Mouse (Mus musculus) left cerebral cortex, postnatal 14 days (tissue): ENCODE results near the gene Psmb1. TPM values are rescaled to one million over a fixed set of nuclear protein-coding genes. Genes with fewer than 3 reads are reported as not detected.
"Not testable (repeated sequence)": the region's sequence is repeated elsewhere in the genome, so short reads cannot be mapped to it uniquely, and the experiment has no call there.

ENCODE experiments used
- DNase-seq, 2 experiments: peaks; one replicate each; pipeline ENCODE4 v3.0.0; 2021 to 2022; ENCODE audit warnings: low spot score in 2 of 2, mixed read lengths in 1 of 2
- intact Hi-C: fragments of 180-260 bp; cut with DNase I; formaldehyde crosslinking; loops from one replicate; pipeline ENCODE4 v1.15.1; 2025
- long read RNA-seq, 2 experiments: library from polyadenylated mRNA; stranded (forward); transcript quantifications; one replicate each; pipeline ENCODE4 v2.0.0; 2021
- total RNA-seq, 2 experiments: library from RNA; stranded (reverse); gene quantifications; 2 replicates each; pipeline ENCODE4 v1.2.3; 2021

Psmb1 gene
- total RNA-seq = 100 to 1,000 TPM; 124 to 125 TPM
- long read RNA-seq, experiment 1, transcript Psmb1-201 (6 exons, 1,758 nt) = major isoform, 225 of 241 reads
- long read RNA-seq, experiment 1, partial matches to known transcripts = 8 of 241 reads
- long read RNA-seq, experiment 1, other reads (novel, unspliced or antisense) = 6 of 241 reads
- long read RNA-seq, experiment 2, transcript Psmb1-201 (6 exons, 1,758 nt) = major isoform, 156 of 167 reads
- long read RNA-seq, experiment 2, partial matches to known transcripts = 6 of 167 reads
- long read RNA-seq, experiment 2, other reads (novel, unspliced or antisense) = 4 of 167 reads

DNA sequence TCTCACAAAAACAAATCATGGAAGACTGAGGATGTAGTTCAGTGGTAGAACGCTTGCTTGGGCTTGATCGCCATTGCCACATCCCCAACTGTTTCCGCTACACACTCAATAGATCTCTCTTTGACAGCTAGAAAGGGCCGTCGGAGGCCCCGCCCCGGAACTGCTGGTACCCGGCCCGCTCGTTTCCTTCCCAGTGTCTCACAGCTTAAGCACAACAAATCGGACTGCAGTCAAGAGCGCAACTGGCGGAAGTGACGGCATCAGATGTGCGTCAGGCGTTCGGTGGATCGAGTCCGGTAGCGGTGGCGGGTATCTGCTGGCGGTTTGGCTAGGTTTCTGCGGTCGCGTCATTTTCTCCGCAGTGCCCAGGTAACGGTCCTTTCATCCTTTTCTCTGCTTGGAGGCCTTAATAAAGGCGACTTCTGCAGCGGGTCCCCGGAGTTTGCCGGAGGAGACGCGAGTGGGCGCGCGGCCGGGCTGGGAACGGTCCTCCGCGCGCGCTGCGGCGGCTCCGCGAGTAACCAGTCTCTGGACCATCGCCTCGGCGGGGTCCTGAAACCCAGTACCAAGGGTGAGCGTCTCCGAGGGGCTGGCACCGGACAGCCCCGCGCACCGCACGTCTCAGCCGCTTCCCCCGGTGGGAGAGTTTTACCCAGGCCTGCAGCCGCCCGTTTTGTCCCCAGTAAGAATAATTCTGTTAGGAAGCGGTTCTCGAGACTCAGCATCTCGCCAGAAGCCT lies at the start of gene Psmb1, which contains the start of gene Tbp:
Gene Psmb1 (minus strand): TSS at position 96 of the 739 bp plus-strand sequence.
Gene Tbp (plus strand): TSS at position 233 of the 739 bp plus-strand sequence.
- DNase-seq = peak; percentile 98
- intact Hi-C loops = no loop called here

GRCm38 (mm10) chr17:15546440-15546839 lies 46.9 kb upstream of the Psmb1 start:
- no peak for DNase-seq
- intact Hi-C loops = no loop called here

- intact Hi-C loops, DNase-seq: not testable (repeated sequence)
Measured at GRCm38 (mm10) chr17:15543868-15544267, 44.3 kb upstream of the Psmb1 start.

DNA sequence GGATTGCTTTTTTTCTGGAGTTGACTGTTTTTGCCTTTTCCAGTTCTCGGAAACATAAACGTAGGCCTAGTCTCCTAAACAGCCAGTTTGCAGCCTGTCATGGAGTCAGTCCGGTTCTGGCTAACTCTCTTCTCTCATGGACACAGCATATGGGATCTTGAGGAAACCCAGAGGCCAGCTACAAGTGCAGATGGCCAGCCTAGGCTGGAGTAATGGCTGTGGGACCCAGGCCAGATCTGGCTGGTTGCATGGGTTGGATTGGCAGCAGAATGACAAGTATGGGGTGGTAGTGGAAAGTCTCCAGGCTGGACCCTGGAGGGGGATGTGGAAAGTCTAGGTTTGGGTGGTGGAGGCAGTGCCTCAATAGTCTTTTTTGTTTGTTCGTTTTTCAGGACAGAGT lies 40.8 kb upstream of the Psmb1 start:
- intact Hi-C loops = no loop called here
- no peak for DNase-seq

DNA sequence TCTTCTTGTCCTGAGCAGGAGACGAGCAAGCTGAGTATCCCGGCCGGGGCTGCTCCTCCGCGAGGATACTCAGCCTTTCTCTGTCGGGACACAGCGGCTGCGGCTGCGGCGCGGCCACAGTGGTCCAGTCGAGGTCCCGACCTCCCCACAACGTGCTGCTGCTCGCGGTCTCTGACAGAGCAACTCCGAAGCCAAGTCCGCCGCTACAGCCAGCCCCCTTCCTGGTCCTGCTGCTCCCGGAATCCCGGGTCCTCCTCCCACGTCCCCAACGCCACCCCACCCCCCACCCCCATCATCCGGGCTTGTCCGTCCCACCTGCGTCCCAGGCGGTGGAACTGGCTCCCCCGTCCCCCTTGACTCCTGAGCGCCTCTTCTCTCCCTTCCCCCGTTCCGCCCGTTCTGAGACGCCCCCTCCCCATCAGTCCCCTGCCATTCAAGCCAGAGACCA lies 36.9 kb upstream of the Psmb1 start:
- intact Hi-C loops = no loop called here
- no peak for DNase-seq

DNA sequence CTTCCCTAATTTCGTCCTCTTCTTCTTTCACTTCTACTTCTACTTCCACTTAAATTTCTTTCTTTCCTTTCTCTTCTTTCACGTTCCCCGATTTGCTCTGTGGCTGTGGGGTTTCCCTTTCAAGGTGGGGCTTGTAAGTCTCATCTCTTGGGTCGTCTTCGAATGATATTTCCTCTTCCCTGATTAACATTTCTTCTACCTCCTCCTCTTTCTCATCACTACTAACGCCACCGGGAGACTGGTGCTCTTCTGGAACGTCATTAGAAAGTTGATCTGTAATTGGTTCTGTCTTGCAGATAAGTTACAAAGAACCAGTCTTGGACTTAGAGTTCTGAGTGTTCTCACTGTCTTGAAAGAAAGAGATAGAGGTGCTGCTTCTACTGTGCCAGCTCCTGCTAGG lies 36.4 kb upstream of the Psmb1 start:
- intact Hi-C loops = no loop called here
- no peak for DNase-seq

DNA sequence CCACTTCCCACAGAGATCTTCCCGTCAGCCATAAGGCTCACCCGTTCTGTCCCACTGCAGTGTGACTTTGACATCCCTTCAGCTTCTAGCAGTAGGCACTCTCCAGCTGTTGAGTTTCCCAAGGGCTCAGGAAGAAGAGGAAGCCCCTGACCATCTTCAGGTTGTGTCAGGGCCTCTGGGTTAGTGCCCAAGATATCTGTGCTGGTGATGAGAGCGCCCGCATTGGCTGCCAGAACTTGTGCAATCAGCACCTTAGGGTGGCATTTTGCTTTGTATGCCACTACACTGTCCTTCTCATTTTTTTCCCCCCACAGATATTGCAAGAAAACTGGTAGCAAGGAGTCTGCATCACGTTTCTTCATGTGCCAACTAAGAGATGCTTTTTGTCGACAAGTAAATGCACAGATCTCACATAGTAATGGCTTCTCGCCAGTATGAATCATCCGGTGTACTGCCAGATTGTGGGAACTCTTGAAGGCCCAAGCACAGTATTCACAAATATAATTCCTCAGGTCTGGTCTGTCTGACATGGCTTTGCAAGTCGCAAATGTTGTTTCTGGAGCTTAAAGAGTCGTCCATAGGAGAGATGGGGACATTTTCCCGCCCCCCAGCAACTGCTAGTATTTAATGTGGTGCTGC lies 35.7 kb upstream of the Psmb1 start:
- intact Hi-C loops = no loop called here
- peak; percentile 68 to 82 for DNase-seq

DNA sequence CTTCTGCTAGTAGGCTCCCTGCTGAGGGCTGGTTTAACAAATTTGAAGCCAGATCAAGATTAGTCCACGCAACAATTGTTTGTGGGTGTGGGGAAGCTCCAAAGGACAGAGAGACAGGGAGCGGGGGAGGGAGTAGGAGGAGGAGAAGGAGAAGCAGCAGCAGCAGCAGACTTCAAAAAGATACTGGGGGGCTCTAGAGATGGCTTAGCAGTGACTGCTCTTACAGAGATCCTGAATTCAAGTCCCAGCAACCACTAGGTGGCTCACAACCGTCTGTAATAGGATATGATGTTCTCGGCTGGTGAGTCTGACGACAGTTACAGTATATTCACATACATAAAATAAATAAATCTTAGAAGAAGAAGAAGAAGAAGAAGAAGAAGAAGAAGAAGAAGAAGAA lies 30.6 kb upstream of the Psmb1 start:
- intact Hi-C loops = no loop called here
- peak; percentile 62 to 72 for DNase-seq

DNA sequence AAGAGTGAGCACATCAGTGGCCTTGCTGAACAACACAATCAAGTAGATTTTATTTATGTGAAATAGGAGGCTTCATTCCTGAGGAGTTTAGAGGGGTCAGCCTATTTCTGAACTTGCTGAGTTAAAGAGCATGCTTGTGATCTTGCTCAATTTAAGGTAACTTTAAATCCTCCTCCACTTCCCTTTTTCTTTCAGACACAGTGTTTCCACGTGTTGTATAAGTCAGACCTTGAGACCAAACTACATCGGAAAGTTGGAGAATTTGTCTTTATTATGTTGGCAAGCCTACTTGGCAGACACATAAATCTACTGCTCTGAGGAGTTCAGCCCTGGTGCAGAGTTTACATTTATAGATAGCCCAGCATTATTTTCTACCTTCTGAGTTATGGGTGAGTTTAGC lies 29.3 kb upstream of the Psmb1 start:
- intact Hi-C loops = loop anchor here (5.0 kb wide), 1 partner anchor 198 kb away; no protein-coding TSS in a partner anchor
- DNase-seq = no peak

GRCm38 (mm10) chr17:15527811-15528136 lies 28.2 kb upstream of the Psmb1 start:
- DNase-seq = no peak
- intact Hi-C loops = loop anchor here (5.0 kb wide), 1 partner anchor 200 kb away; no protein-coding TSS in a partner anchor

GRCm38 (mm10) chr17:15526986-15527810 lies 27.6 kb upstream of the Psmb1 start, which contains the start of gene Pdcd2:
Gene Pdcd2 (minus strand): TSS chr17:15527301.
- intact Hi-C loops = loop anchor here (5.0 kb wide), 1 partner anchor 200 kb away; no protein-coding TSS in a partner anchor
- peak; percentile 86 to 91 for DNase-seq

DNA sequence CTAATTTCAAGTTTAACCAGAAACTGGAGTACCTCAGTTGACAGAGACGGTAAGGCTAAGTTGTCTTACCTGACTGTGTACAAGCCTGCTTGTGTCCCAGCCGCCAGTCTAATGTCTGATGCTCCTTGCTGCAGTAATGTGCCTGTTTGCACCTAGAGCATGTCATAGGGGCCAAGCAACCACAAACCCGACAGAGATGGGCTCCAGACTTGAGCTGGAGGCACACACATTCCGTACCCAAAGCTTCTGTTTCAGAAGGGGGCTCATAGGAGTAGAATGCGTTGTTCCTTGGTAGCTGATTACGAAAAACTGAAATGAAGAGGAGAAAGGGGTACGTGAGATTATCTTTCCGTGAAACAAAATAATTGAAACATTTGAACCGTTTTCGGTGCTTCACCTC lies 26.8 kb upstream of the Psmb1 start:
- DNase-seq = no peak

DNA sequence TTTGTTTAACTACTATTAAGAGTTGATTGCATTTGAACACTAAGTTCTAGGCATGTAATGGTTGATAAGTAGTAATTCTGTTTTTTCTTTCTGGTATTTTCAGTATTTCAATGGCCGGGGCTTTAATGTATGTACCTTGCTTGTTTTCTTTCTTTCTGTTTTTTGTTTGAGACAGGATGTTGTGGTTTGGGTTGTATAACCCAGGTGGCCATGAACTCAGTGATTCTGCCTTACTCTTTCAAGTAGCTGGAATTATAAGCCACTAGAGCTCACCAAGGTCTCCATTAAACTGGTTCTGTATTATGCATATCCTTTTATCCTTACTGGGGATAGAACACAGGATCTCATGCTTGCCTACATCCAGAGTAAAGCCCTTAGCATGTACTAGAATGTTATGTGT lies 19.2 kb upstream of the Psmb1 start:
- no peak for DNase-seq
- intact Hi-C loops = loop anchor here (10.0 kb wide), 1 partner anchor 246 kb away; no protein-coding TSS in a partner anchor

More for the DNA sequence above, 26.8 kb upstream of the Psmb1 start:
- intact Hi-C loops = loop anchor here (5.0 kb wide), 1 partner anchor 201 kb away; no protein-coding TSS in a partner anchor

GRCm38 (mm10) chr17:15518186-15518585 lies 18.6 kb upstream of the Psmb1 start:
- no peak for DNase-seq
- intact Hi-C loops = loop anchor here (10.0 kb wide), 1 partner anchor 247 kb away; no protein-coding TSS in a partner anchor

DNA sequence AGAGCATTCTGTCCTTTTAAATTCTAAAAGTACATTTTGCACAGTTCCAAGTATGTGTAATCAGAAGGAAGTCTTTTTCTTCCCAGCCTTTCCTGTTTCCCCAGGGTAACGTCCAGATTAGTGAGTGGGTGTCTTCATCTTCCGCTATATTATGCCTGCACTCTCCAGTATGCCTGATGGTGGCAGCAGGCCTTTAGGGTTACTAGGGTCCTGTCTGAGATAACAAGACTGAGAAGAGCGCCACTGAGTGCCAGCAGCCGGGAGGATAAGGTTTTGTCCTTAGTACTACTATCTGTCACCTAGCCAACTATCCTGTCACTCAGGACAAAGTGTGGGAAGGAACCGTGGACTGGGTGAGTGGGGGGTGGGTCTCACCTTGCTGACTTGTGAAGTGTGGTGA lies 18.2 kb upstream of the Psmb1 start:
- no peak for DNase-seq
- intact Hi-C loops = loop anchor here (10.0 kb wide), 1 partner anchor 247 kb away; no protein-coding TSS in a partner anchor

- intact Hi-C loops = loop anchor here (10.0 kb wide), 1 partner anchor 254 kb away; no protein-coding TSS in a partner anchor
- DNase-seq = no peak
Measured at GRCm38 (mm10) chr17:15510694-15511093, 11.1 kb upstream of the Psmb1 start.

DNA sequence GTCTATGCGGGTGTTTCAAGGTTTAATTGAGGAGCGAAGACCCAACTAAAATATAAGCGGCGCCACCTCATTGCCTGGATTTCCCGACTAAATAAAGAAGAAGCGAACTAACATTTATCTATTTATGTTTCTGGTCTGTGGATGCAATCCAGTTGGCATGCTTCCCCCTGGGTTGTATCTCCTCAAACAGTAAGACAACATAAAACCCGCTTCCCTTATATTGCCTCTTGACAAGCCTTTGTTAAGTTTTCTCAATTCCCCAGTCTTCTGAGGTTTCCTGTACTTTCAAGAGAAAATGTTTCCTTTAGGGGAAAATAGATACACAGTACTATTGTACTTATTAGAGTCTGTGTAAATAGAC lies 818 bp downstream of the Psmb1 start:
- intact Hi-C loops = no loop called here
- peak; percentile 12 to 42 for DNase-seq

- DNase-seq = peak; percentile 95 to 96
- intact Hi-C loops = no loop called here
Measured at GRCm38 (mm10) chr17:15497882-15498752, 1.4 kb downstream of the Psmb1 start.
